Mouse (Mus musculus) retina, postnatal 7 days (tissue): ENCODE results near the gene Kif1c.
"Not testable (repeated sequence)": the region's sequence is repeated elsewhere in the genome, so short reads cannot be mapped to it uniquely, and the experiment has no call there.

Experiments used
- DNase-seq: peaks from one replicate; pipeline ENCODE4 v3.0.0-alpha.2; 2012; ENCODE audit warnings: low read depth, low spot score

Kif1c gene

DNA sequence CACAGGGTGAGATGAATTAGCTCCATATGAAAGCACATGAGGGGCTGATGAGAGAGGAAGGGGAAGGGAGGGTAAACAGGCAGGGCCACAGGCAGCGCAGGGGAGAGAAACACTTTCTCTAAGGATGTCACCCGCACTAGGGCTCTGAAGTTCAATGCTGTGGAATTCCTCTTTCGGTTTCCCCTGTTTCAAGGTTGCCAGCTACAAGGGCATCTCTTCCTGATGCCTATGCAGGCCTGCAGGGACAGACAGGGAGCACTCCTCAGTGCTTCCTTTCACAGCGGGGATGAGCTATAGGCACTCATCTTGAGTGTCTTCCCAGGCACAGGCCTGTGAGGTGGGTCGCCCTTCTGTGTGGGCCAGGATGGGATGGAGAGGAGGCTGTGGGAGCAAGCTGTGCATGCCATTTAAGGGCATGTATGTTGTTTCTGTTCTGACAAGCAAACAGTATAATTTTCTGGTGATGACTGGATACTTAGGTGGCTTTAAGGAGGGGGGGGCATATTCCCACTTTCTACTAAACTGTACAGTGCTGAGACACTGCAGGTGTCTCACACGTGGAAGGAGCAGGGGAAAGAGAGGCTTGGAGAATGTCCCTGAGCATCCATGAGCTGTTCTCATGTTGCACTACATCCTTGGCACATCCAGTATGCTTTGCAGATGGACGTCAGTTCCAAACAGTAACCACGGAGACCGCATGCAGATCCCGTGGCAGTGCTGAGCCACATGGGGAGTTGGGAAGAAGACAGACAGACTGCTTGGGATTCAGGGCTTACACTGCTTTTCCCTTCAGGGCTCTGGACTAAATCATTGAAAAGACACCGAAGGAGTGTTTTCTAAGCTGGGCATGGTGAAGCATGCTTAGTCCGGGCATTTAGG lies 42.5 kb downstream of the Kif1c start:
- DNase-seq, result no peak

DNA sequence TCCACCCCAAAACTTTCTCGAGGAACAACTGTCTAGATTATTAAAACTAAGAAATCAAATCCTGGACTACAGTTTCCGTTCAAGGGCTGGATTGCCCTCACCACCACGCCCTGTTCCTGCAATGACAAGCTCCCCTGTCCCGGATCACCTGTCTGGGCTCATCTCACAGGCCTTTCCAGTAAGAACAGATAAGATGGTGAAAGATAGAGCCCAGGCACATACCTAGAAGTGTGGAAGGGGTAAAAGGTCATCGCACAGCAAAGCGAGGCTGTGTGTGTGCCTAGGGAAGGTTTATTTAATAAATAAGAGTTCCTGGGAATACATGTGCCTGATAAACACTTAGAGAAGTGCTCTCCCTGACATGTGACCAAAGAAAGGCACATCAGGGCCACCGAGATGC lies 45.3 kb downstream of the Kif1c start:
- DNase-seq, result no peak

DNA sequence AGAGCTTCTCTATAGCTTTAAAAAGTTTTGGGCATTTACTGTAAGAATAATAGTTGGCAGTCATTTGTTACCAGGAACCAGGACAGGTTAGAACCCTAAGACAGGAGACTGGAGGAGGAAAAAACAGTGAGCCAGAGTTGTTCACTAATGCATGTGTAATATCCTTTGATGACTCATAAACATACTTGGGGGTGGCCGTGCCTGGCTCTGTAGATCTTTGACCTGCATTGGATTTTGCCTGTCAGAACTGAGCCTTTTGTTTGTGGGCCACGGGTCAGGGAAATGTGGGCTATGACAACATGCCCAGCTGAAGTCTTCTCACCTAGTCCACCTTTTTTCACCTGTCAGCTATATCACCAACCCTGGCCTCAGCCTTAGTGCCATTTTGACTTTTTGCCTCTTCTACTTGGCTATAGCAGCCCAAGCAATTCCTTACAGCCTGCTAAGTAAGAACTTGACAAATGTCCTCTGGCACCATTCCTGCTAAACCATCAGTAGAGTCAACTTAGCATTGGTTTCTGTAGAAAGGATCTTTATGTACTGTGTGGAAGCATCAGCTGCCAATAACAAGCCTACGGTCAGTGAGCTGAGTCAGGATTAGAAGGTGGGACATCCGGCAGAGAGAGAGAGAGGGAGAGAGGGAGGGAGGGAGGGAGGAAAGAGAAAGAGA lies 47.7 kb downstream of the Kif1c start:
- no peak for DNase-seq

DNA sequence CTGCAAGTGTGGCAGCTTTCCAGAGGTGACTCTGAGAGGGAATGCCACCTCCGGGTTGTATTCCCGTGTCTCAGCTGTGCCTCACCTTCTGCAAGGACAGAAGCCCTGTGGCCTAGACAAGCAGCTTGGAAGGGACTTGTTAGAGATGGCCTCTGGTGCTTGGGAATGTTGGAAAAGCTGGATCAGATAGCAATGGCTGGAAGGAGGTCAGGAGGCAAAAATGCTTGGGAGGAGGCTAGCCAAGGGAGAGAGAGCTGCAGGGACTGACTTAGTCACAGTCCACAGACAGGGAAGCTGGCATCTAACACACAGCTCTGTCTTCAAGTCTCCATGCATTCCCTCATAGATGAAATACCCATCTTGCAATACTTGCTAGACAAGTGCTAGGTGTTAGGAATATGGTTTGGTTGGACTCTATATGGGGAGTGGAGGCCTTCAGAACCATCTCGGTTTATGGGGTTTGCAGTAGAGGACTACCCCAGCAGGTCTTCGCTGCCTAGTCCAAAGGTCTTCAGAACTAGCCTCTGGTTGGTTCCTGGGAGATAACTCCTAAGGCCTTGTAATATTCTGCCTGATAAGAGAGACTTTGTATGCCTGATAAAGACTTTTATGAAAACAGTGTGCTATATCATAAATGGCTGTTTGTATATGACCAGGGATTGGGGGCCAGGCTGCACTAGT lies 52.1 kb downstream of the Kif1c start:
- no peak for DNase-seq

DNA sequence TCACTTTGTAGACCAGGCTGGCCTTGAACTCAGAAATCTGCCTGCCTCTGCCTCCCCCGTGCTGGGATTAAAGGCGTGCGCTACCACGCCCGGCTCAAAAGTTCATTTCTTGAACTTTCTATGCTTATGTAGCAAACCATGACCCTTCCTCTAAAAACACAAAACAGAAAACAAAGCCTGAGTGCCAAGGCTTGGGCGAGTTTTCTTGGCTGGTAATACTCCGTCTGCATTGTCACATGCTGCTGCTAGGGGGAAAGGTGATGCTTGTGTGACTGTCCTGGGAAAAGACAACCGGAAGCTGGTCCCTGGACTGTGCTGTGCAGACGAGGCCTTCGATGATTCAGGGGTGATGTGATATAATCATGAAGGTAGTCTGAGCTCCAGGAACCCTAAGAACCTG lies 52.8 kb downstream of the Kif1c start:
- DNase-seq, result no peak

DNA sequence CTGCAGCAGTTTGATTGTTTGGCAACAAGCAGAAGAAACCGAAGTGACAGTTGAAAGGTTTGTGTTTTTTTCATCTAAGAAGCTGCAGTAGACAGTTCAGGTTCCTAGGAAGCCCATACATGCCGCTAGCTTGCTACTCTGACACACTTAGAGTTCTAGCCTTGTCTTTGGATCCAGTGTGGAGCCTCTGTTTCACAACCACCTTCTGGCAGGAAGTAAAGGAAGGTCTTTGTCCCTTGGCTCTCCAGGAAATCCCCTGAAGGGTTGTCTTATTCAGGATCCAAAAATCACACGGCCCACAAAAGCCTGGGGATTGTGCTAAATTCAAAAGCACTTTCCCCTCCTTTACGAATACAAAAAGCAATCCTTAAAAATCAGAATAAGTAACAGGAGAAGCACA lies 54.1 kb downstream of the Kif1c start:
- DNase-seq, result no peak

DNA sequence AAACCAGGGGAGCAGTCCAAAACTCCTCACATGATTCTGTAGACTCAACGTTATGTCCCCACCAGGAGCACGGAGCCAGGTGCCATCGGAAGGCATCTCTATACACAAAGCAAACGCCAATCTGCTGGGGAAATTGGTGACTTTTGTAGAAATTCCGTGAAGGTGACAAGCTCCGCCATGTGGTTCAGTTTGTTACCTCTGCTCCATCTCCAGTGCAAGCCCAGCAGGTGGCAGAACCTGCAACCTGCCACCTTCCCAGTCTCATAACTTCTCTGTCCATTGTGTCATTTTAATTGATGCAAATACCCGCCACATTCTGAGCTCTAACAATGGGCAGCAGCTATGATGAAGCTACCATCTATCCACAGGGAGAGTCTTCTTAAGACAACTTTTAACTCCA lies 54.6 kb downstream of the Kif1c start:
- DNase-seq, result no peak

DNA sequence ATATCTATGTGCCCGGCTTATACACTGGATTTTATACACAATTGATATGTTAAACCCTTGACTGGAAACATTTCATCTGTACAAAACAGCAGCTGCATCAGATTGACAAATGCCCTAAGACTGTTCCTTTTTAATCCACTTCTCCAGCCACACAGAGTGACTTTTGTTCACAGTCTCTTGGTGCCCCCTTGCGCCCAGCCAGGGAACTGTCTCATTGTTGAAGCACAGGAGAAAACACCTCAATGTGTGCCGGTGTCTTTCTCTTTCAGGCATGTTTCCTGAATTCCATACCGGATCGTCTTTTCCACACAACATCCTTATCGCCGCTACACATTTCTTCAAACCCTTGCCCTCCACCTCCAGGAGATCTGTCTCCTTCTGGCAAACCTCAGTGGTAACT lies 55.3 kb downstream of the Kif1c start:
- peak; percentile 70 for DNase-seq

DNA sequence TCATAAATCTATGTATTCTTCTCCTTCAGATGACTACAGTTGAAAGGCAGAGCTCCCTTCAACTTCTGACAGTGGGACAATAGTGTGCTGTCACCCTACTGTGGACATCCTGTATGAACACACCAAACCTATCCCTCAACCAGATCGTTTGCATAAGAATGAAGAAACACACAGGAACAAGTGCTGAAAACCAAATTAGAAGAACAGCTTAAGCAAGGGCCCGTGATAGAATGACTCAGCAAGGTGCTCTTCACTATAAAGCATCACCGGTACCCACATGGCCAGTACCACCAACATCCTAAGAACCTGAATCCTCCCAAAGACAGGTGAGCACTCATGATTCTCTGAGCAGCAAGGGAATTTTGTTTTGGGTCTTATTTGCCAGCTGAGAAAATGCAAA lies 60.1 kb downstream of the Kif1c start:
- not testable (repeated sequence) for DNase-seq

DNA sequence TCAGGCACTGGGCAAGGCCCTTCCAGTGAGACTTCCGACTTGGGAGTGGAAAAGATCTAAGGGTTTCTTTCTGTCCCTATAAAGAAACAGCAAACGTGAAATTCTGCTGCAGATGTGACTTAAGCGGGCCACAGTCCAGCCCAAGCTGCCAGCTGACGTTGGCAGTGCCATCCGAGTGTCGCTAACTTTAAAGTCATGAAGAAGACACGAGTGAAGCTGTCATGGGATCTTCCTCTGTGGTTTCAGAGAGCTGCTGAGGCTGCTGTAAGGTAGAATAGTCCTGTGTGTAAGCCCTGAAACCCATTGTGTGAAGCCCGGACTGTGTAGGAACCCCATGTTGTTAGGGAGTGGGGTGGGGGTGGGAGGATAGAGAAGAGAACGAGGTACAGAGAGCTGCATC lies 62.3 kb downstream of the Kif1c start:
- no peak for DNase-seq

DNA sequence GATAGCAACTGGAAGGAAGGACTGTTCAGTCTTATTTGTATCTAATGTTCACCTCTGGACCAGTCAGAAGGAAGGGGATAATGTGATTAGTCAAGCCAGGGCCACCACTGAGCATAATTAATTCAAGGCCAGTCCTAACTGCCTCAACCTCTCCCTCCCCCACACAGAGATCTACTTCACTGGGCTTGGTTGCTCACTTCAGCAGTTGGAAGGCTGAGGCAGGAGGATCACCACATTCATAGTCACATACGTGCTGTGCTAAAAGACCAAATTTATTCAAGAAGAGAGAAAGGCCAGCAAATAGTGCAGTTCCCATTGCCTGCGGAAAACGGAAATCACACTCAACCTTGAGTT lies 63.2 kb downstream of the Kif1c start:
- no peak for DNase-seq

DNA sequence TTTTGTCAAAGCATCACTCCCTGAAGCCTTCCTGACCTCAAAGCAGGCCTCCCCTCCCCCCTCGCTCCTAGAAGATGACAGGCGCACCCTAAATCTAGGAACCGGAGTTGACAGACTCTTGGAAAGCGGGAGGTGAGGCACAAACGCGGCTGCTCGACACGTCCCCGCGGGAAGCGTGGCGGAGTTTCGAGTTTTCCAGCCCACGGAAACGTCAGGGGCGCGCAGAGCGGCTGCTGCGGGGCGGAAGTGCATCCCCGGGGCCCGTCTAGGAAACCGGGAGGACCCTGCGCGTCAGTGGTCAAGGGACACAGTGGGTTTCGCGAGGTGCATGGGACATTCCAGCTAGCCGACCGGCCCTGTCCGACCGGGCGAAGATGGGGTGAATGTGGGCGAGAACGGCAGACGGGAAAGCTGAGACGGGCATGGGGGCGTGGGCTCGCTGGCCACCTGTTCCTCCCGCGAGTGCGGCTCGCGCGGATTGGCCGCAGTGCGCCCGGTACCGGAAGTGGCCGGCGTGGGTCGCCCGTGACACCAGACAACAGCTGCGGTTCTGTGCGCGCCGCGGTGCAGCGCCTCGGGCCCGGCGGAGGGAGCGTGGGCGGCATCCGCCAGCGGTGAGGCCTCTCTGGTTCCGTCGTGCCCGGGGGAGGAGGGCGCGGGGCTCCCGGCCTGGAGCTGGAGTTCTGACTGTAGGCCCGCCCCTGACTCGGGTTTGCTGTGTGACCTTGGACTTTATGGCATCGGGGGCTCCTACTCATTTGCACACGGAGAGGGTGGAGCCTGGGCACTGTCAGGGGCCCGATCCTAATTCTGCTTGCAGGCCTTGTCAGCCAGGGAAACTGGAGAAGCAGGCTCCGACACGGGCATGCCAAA lies 63.8 kb downstream of the Kif1c start, which contains the start of gene Zfp3:
Gene Zfp3, plus strand, starts transcription at position 274 of the 873 bp plus-strand sequence.
- peak; percentile 61 for DNase-seq

DNA sequence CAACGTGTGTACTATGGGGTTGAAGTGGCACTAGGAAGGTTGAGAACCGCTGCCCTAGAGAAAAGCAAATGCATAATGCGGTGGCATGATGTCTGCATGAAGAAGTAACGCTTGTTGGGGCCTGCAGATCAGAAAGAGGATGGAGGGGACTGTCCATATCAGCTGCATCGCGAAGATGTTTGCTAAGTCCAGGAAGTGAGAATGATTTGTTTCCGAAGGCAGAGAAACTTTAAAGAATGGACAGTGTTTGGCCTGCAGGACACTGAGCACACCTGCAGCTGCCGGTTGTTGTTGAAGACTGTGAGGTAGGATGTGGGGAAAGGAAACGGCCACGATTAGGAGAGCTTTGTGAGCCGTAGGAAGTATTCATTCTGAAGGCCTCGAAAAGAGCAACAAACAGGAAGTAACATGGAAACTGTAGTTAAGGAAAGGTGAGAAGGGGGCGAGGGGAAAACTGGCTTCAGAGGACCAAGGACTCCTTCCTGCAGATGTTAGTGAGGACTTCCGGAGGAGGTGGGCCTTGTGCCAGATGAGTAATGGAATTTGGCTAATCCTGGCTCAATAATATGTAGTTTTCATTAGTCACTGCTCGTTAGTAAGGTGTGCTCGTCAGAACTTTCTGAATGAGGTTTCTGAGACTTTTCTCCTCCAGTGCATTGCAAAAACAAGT lies 65.6 kb downstream of the Kif1c start:
- no peak for DNase-seq

DNA sequence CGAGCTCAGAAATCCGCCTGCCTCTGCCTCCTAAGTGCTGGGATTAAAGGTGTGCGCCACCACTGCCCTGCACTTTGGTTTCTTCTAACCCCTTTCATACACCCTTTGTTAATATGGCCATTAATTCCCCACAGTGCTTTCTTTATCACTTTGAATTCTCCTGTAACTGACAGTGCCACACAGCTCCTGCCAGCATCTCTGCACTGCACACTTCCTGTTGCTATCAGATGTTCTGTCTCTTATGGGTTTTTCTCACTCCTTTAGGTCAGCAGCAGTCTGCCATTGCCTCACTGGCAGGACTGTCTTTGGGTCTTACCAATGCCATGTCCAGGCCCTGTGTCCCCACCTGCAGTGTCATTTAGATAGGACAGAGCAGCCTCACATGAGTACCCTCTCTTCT lies 70.5 kb downstream of the Kif1c start:
- DNase-seq, result no peak

DNA sequence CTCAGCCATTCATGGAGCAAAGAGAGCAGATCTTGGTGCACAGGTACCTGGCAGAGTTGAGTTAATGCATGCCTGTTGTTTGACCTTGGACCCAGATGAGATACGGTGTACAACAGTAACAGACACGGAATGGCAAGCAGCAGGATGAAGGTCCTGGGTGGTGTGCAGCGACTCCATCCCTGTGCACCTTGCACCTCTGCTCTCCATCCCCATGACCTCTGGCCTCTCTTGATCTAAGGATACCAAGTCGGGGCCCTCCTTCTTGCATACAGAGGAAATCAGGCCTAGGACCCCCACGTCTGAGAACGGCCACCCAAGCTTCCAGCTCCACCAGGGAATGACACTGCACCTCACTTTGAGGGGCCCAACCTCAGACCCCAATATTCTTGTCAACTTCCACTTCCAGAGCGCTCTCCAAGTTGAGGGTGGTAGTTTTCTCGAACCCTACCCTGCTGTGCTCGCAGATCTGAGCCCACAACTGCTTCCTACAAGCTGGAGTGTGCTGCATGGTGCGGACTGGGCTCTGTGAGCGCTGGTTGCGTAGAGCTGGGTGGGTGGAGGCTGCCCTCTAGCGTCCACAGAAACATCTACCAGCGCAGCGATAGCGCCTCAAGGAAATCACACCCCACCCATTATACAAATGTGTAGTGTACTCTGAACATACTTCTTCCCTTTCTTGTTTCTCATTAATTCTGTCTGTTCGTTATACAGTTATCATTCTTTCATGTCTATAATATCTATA lies 76.7 kb downstream of the Kif1c start:
- peak; percentile 51 for DNase-seq

DNA sequence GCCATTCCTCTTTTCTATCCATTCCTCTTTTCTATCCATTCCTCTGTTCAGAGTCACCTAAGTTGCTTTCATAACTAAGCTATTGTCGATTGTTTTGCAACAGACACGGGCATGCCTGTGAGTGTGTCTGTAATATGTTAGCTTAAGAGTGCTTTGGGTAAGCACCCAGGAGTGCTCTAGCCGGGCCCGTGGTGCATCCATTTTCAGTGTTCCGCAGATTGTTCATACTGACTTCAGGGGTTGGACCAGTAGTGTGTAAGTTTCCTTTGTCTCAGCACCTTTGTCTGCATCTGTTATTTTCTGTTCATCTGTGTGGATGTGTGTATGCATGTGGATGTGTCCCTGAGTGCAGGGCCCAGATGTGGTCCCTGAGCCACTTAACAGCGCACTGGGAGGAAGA lies 77.3 kb downstream of the Kif1c start:
- no peak for DNase-seq

DNA sequence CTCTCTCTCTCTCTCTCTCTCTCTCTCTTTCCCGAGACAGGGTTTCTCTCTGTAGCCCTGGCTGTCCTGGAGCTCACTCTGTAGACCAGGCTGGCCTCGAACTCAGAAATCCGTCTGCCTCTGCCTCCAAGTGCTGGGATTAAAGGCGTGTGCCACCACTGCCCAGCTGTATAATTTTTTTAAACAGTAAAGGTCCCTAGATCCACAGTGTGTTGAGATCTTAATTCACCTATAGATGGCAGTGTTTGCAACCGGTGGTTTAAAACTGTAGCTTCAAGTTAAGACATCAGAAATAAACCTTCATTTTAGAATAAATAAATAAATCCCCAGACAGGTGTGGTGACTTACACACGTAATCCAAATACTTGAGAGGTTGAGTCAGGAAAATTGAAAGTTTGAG lies 77.7 kb downstream of the Kif1c start:
- peak; percentile 25 for DNase-seq
